Mouse (Mus musculus): ENCODE measurements around the gene Sh3pxd2a.

DNA sequence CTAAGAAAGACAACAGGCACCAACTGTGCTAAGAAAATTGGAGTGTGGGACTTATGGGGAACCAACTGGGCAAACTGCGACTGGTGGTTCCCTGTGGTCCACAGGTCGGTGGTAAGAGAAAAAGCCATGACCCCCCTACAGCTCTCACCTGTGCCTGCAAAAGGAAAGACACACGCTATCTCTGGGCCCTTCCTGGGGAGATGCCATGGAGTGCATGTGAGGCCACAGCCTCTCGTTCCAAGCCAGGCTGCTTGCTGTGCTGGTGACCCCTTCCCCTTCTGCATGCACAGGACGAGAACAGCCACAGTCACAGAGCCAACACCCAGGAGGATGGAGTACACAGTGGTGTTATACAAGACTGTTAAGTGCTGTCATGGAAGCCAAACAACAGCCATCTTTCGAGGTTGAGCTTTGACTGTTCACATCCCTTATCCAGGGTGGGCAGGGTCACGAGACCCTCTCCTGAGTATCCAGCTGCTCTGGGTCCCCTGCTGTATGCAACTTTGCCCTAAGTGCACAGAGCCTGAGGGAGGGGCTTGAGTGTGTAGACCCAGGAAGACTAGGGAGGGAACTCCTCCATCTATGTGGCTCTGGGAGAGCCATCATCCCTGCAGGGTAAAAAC is 117.1 kb downstream of the Sh3pxd2a start:
- no peak for TF ChIP-seq CTCF (conservative IDR thresholded peaks at IDR 0.05; ENCODE audit: low read length)
- no peak for TF ChIP-seq NANOG (IDR thresholded peaks at IDR 0.05; ENCODE audit: borderline replicate concordance, low read length)
- no peak for TF ChIP-seq POU5F1 (IDR thresholded peaks at IDR 0.05; ENCODE audit: borderline replicate concordance, low read length)
